Mouse (Mus musculus) CD4-positive, CD25-positive, alpha-beta regulatory T cell, adult 2 months (primary cell): ENCODE data around the gene Ostc.

Experiments
- DNase-seq: peaks from one replicate; pipeline ENCODE4 v3.0.0-alpha.2; 2012; ENCODE audit warnings: low read depth, low spot score

Gene Ostc

DNA sequence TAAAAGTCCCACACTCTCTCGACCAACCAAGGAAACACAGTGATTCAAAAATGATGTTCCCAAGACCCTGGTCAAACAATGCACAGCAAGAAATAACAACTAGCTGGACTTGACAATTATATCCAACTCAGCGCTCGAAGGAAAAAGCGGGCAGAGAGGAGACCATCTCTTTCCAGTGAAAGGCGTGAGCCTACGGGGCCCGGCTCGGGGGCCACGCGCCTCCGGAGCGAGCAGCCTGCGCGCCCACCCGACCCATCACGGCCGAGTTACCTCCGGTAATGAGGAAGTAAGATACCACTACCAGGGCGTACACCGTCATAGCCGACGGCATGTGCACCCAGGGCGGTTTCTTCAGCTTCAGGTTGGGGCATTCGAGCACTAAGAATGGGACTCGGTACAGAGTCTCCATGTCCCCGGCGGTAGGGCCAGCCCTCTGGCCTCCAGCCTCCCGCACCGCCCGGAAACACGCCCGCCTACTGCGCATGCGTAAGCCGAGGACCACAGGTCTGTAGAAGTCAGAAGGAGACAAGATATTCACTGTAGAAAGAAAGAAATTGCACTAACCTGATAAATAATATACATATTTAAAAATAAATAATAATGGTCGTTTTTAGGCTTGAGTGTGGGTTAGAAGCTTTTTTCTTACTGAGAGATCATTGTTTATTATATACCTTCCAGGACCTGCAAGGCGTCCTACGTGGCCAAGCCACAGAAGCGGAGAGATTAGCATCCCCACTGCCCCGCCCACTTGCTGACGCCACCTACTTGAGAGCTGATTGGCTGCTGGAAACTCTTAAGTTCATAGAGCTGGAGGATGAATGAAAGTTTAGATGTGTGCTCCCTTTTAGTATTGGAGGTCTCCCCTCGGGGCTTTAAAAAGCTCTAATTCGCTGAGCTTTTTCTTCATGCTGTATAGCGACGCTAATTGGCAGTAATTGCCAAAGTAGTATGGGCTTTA lies at the start of gene Ostc:
TSS of gene Ostc (minus strand) at position 478 of the 958 bp plus-strand sequence.
- DNase-seq: peak; percentile 98

DNA sequence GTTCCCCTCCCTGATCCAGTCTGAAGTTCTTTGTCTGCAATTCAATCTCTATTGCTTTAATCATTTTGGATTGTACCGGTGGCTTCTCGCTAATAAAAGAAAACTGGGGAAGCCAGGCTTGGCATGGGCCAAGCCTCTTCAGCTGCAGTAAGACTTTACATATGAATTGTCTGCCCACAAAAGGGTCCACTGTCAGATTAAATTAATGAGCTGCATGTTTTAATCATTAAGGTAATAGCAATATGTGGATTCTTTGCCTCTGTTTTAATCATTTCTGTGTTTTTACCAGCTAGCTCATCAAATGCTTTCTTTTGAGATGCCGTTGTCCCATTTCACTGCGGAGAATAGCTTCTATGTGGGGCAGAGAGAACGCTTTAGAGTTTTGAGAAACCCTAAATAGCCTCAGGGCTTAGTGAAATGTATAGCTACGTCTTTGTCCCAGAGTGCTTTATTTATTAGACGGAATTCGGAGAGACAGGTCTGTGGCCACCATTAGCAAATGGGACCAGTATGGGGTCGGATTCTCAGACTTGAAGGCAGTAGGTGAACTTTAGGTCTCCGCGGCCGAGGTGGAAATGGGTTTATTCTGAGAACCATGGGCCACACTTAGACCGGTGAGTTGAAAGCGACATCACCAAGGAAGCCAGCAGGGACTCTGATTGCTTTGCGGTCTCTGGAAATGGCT lies 49.1 kb upstream of the Ostc start:
- DNase-seq: no peak

DNA sequence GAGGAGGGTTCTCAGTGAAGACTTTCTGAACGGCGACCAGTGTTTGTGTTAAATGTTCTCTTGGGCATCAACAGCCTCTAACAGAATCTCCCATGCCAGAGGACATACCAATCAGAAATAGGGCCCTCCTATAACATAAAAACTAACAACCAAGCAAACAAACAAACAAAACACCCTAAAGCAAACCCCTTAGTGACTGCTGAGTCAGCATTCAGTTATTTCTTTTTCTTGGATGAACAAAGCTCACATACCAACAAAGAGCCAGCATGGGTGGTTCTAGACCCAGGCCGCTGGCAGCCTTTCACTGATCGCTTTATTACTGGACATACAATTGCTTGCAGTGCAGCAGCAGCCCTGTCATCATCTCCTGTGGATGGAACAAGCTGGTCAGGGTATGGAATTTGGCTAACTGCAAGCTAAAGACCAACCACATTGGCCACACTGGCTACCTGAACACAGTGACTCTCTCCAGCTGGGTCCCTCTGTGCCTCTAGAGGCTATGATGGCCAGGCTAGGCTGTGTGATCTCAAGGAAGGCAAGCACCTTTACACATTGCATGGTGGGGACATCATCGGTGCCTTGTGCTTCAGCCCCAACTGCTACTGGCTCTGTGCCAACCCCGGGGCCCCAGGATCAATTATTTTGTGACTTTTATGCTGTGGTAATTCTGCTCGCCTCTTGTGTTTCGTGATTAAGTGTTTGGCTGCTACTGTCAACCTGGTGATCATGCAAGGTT lies 48.0 kb upstream of the Ostc start:
- DNase-seq: no peak

DNA sequence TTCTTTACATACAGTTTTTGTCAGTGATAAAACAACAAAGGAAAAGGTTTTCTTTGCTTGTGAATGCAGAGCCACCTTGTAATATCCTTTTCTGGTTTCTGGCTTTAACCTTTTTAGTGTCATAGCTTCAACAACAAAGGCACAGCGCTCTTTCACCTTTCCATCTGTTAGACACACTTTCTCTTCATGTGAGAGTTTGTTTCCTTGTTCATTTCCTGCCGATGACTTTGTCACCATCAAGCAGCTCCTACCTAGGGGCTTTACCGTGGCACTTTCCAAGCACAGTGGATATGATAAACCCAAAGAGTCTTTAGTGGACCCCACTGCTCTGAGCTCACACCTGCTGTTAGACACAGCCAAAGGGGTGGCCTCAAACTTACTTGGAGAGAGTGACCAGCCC lies 40.0 kb upstream of the Ostc start:
- DNase-seq: peak; percentile 40

DNA sequence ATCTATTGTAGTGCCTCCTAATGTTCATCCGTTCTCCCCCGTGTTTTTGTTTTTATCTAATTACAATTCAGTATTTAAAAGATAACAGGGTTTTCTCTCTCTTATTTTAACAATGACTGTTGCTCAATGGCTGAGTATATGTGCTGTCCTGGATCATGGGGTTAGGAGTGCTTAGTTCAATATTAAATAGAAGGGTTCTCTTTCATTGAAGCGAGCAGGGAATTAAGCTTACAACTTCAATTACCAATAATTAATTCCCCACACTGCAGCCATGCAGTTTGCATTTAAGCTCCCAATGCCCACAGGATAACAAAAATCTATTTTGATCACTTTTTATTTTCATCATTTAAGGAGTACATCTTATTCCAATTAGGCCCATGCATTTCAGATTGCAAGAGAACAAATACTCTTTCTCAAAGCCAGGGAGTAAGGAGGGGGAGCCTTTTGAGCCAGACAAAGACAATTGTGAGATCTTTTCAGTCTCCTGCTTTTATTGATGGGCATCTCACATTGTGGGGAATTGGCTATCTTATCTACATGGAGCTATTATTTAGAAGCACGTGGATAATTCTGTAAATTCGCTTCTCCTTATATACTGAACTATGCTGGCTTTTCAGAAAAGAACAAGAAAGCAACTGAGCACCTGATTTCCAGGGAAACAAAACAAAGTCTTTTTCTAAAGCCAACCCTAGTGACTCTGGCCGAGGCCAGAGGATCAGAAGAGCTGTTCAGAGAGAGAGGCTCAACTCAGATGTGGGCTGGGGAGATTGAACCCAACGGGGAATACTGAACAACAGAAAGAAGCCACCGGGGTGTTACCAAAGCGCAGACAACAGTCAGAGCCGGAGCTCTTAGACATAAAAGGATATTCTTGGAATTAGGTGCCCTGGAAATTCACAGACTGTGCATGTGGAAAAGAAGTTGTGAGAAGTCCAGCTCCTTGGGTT lies 37.7 kb upstream of the Ostc start:
- no peak for DNase-seq

DNA sequence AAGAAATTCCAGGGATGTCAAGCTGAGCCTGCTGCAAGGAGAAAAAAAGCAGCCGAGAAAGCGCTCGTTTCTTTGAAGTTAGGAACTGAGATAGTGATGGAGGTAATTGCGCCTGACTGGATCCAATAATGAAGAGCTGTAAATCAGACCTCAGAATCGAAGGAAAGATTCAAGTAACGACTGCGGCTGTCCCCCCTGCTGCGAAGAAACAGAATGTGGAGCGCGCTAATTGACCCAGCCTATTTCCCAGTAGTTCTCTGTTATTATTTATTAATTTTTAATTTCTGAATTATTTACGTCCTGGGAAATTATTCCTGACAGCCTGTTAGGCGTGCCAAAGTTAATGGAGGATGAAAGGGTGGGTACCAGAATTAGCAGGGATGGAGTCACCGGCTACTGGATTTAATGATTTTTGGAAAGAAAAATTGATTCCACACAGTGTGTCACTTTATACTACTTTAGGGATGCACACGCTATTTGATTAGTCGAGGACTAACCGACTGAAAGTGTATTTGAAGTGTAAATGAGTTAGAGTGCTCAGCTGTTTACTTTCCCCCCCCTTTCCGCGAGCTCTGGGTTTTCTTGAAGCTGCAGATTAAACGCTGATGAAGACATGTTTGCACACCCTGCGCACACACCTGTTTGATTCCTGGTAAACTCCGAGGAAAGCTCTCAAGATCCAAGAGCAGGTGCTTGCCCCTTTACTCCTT lies 28.6 kb upstream of the Ostc start:
- no peak for DNase-seq

DNA sequence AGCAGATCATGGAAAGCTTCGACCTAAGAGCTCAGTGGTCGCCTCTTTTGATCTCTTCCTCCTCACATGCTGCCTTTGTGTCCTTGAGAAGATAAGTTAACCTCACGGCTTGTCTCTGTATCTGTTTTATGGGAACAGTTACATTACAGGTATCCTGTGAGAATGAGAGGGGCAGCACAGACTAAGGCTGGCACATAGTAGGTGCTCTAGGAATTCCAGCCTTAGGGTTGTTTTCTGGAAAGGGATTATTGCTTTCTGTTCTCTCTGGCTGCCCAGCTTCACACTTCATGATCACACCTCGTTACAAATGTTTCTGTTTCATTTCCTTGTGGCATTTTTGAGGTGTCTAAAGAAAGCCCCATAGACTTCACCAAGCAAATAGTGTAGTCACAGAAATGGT lies 27.5 kb upstream of the Ostc start:
- no peak for DNase-seq

DNA sequence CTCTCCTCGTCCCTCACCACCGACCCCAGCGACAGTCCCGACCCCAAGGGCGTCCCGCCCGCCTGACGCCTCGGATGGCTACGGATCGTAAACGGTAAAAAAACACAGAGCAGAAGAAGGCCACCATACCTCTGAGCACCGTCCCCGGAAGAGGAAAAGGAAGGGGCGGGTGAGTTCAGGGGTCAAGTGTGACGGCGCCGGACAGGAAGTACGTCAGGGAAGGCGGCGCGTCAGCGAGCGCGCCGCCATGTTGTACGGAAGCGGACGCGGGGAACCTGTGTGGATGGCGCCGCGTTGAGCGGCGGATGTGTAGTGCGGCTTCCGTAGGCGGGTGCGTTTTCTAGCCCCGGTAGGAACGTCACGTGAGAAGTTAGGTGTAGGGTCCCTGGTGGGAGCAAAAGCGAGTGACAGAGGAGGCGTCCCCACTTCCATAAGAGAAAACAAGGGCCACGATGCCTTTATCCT lies 21.0 kb upstream of the Ostc start, which contains the start of gene Rpl34:
TSS of gene Rpl34 (minus strand) at position 210 of the 465 bp plus-strand sequence.
- peak; percentile 96 for DNase-seq

DNA sequence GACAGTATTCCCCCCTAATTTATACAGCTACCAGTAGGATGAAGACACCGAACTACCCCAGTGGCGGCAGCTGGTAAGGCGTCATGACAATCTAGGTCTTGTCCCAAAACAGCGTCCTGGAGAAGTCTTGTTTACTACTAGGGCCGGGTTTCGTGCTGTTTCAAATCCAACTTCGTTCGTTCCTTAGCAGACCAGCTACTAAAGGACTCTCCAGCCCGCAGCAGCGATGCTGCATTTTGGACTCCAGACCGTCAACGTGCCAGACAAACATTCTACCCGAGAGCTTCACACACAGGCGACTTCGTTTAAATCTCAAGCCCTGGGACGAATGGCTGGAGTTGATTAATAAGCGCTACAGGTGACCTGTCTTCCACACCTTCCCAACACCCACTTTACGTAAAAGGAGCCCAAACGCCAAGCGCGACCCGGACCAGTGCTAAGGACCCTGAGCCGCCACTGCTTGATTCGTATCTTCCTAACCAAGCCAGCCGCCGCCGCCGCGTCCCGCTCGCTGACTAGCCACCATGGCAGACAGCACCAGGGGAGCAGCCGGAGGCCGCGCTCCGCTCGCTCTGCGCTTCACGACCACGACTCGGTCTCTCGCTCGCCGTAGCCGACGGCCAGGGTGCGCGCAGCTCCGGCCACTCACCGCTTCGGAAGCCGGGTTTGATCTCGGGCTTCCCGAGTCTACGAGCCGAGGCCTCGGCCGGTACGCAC lies 20.4 kb upstream of the Ostc start:
- DNase-seq: peak; percentile 69

DNA sequence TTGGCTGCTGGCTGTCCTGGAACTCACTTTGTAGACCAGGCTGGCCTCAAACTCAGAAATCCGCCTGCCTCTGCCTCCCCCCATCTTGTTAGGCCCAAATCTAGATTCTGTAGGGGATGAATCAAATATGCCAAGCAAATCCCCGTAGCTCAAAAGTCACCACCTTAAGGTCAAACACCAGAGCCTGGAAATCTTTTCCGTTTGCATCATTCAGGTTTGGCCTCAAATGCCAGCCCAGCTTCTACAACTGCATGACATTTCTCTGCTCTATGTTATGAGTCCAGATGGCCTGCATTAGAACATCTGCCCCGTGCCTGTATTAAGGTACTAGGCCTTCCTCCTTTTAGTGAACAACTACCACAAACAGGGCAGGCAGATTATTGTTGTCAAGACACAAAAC lies 18.4 kb upstream of the Ostc start:
- DNase-seq: no peak

DNA sequence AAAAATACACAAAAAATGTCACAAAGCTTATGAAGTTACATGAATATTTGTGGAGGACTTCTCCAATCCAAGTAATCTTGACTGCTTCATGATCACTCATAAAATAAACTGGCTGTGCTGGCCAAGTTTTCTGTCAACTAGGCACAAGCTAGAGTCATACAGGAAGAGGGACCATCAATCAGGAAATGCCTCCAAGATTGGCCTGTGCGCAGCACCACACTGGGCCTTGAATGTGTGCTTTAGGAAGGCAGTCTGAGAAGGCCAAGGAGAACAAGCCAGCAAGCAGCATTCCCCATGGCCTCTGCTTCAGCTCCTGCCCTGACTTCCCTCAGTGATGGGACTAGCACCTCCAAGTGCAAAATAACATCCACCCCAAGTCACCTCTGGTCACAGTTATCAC lies 17.8 kb upstream of the Ostc start:
- DNase-seq: no peak

DNA sequence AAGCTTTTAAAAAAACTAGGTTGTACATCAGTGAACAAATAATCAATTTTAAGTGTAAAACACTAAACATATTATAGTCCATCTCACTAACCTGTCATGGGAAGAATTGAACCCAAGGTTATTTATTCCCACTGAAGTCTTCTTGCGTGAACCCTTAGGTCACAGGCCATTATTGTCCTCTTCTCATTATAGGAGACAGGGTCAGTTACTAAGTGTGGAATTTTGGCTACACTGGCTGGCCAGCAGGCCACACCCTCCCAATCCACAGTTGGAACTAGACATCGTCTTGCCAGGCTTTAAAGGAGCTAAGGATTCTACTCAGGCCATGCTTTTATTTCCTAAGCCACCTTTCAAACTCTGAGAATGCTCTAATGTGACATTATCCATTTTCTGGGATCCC lies 16.5 kb upstream of the Ostc start:
- no peak for DNase-seq

DNA sequence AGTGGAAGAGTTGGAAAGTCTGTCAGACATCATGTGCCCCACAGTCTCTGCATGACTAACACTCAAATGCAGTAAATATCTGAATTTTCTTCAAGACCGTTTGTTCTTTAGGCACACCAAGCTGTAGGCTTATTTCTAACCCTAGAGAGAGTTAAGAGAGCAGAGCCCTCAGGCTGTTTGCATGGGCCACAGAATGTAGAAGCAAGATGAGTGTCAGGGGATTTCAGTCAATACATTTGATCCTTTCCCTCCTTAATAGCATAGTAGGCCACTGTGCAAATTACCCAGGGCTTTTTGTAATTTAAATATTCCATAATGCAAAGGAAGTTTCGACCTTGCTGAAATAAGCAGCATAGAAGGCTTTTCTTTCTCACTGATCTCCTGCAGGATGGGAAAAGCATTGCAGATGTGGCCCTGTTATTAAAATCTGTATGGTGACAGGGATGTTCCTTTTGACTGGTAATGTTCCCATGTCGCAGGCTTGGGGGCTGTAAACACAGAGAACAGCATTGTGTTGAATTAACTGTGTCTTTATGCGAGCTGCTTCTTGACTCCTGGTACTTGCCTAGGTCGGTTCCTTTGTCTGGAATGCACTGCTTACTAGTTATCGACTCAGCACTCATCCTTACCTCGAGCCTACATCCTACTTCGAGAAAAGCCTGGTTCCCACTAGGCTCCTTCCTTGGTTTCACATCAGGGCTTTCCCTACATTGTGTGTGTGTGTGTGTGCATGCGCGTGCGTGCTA lies 13.7 kb upstream of the Ostc start:
- DNase-seq: no peak

DNA sequence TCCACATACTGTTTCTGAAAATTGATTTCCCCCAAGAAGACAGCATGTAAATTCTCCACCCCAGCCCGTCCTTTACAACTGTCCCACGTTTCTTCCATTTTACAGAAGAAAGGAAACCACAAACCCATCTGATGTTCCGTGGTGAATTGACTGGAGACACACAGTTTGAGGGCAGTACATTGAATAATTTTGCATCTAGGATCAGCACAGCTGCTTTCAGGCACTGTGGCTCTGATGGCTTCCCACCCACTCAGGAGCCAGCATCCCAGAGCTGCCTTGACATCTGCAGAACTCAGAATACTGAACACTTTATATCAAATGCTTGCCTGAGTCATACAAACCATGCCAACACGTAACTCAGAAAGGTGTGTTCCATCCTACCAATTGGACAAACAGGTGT lies 11.0 kb upstream of the Ostc start:
- no peak for DNase-seq

DNA sequence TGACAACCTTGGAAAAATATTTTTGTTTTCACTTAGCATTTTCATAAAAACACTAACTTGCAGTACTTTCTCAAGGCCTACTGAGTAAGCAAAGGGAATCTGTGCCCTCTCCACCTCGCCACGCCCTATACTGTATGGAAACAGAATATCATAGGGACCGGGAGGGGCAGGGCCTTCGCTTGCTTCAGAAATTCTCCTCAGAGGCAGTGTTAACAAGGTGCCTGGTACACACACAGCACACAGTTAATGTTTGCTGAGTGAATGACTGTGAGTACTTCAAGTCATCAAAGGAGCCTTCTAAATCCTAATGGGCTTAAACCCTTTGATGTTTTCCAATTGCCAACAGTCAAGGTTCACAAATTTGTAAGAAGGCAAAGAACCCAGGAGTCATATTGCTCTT lies 9.6 kb upstream of the Ostc start:
- DNase-seq: no peak

DNA sequence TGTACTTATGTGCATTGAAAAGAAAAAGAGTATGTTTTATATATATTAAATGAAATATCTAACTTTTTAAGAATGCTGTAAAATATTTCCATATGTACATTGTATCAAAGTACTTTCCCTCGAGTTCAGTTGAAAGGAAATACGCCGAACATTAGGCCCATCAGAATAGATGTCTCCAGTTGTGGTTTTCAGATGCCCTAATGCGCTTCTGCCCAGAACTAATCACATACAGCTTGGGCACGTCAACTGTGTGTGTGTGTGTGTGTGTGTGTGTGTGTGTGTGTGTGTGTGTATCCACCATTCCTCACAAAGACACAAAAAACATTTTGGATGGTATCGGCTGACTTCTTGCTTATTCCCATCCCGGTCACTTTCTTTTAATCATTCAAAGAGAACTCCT lies 7.3 kb upstream of the Ostc start:
- no peak for DNase-seq

DNA sequence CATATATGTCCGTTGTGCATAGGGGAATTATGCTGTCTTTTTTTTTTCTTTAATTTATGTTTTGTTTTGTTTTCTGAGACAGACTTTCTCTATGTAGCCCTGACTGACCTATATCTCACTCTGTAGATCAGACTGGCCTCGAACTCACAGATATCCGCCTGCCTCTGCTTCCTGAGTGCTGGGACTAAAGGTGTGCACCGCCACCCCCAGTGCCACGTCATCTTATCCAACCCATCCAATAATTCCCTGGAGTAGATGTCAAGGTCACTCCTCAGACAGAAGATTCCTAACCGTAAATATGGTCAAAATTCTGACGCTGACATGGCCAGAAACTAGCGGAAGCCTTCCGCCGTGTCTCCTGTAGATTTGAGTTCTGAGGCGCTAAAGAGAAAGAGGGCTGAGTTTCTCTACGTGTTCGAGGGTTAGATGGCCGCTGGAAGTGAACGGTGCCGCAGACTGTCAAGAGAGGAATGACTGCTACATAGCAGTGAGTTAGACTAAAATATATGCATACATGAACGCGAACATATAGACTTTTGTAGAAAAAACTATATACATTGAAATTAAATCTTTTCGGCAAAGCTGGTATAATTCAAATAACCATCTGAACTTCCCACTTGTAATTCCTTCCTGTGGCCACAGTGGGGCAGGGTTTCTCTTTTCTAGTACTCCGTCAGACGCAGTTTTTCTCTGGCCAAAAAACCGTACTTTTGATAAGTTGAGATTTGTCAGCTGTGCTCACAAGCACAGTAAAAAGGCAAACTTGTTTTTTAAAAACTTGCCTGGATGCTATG lies 5.7 kb upstream of the Ostc start:
- peak; percentile 86 for DNase-seq

DNA sequence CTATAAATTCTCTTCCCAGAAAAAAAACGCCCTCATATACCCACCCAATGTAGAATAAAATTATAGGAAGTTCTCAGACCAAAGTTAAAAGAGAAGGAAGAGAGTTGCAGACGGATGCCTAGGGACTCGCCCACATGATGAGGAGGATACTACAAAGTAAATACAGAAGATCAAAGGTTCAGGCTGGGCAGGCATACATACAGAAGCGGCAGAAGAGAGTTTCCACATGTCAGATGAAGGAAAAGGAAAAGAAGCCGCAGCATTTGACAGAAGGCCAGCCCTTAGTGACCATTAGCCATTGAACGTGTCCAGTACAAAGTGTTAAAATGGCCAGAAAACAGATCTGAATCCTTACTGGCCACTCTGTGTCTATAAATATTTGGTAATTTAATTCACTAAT lies 3.6 kb upstream of the Ostc start:
- no peak for DNase-seq
